Mouse (Mus musculus) lung, postnatal 25 days (tissue): ENCODE results near the gene Slc22a18.
"Not testable (repeated sequence)": the region's sequence is repeated elsewhere in the genome, so short reads cannot be mapped to it uniquely, and the experiment has no call there.

Source experiments
- DNase-seq: peaks from one replicate; pipeline ENCODE4 v3.0.0; 2022; ENCODE audit warnings: low spot score

Gene Slc22a18

GRCm38 (mm10) chr7:143505411-143505810 lies 31.9 kb downstream of the Slc22a18 start:
- DNase-seq, result no peak

GRCm38 (mm10) chr7:143505823-143506222 lies 32.3 kb downstream of the Slc22a18 start:
- peak; percentile 76 for DNase-seq

GRCm38 (mm10) chr7:143506271-143506670 lies 32.7 kb downstream of the Slc22a18 start:
- no peak for DNase-seq

- peak; percentile 54 for DNase-seq
Observed at GRCm38 (mm10) chr7:143506675-143507074, 33.1 kb downstream of the Slc22a18 start.

- DNase-seq, result no peak
Observed at GRCm38 (mm10) chr7:143509566-143509965, 36.0 kb downstream of the Slc22a18 start.

- no peak for DNase-seq
Observed at GRCm38 (mm10) chr7:143510593-143511334, 37.2 kb downstream of the Slc22a18 start.

DNA sequence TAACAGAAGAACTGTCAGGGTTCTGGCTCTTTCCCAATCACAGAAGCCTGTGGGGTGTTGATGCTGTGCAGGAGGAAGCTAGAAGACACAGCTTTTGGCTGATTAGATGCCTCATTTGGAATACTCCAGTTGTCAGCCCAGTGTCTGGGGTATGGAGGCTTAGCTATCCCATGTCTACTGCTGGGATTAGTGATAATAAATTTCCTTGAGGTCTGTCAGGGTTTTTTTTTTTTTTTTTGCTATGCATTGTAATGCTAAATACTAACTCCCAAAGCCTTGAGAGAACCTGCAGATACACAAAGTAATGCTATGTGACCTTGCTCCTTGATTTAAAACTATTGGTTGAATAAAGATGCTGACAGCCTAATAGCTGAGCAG lies 37.8 kb downstream of the Slc22a18 start:
- DNase-seq, result no peak

DNA sequence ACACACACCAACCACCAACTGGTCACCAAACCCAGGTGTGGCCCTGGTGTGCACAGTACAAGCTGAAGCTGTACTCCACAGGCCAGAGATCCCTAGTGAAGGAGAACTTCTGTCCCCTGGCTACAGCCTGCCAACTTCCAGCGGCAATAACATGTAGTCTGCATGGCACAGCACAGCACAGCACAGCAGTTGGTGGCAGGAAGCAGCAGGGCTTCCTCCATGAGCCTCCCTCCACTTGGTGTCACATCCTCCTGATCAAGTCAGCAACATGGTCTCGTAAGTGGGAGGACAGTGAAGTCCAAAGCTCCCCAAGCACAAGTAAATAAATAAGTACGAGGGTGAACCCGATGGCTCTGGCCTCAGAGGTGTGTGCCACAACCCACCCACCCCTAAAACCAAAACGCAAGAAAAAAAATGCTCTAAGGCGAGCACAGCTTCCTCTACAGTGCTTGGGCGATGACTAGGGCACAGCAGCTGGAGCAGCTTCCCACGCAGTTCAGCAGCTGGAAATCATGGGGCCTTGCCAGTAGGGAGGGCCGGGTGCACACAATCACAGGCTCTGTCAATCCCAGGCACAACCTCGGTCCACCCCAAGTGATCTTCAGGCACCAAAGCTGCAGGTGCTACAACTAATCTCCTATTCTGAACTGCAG lies 40.4 kb downstream of the Slc22a18 start:
- peak; percentile 29 for DNase-seq

DNA sequence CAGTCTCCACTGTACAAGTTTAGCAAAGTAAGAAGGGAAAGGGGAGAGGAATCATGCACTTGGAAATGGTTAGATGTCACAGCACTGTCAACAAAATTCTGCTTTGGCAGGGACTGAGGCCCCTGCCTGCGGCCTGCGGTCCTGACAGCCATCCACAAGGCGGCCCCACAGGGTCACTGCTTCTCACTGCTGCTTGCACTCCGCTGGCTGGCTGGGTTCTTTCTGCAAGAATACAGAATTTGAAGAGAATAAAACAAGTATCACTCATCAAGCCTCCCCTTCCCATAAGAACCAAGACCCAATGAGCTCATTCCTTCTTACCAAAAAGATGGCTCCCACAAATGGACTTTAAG lies 40.9 kb downstream of the Slc22a18 start:
- DNase-seq, result no peak

GRCm38 (mm10) chr7:143519333-143519732 lies 45.8 kb downstream of the Slc22a18 start:
- no peak for DNase-seq

GRCm38 (mm10) chr7:143532410-143532809 lies 58.9 kb downstream of the Slc22a18 start:
- DNase-seq, result no peak

DNA sequence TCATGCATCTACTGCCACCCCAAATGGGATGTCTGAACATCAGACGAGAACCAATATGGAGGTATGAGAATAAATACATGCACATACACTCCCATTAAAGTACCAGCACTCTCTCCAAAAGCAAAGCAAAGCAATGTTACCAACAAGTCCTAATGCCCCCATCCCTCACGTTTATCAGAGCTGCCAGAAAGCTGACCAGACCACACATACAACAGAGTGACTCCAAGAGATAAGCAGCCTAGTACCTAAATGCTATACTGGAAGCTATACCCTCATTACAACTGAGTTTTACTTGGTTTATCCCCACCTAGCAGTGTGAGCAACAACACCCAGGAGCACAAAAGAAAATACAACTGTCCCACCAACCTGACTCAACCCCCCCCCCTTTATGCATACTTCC lies 59.7 kb downstream of the Slc22a18 start:
- no peak for DNase-seq

DNA sequence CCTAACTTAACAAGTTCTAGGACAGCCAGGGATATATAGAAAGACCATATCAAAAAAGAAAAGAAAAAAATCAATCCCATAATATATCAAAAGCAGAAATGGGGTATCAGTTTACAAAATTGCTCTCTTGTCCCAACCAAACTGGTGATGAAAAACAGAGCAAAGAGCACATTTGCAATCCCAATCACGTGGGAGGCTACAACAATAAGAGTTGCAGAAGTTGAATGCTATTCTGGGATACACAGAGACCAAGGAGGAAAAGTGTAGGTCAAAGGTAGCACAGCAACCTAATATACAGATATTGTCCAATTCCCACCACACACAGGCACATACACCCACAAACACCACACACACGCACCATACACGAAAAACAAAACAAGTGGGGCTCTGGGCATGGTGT lies 62.7 kb downstream of the Slc22a18 start:
- no peak for DNase-seq

- not testable (repeated sequence) for DNase-seq
Observed at GRCm38 (mm10) chr7:143538229-143538628, 64.7 kb downstream of the Slc22a18 start.

DNA sequence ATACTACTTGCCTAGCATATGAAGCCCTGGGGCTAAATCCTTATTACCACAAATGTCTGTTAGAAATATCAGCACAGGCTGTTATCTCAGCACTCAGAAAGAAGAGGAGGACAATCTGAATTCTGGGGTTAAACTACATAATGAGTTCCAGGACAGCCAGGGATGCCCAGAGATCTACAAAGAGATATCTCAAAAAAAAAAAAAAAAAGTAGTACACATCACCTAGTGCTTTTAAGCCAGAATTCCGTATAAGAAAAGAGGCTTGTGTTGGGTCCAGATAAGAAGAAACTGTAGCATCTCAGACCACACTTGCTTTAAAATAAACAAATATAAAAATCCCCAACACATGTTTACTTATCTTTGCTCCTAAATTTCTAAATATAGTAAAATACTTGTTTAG lies 65.1 kb downstream of the Slc22a18 start:
- no peak for DNase-seq

DNA sequence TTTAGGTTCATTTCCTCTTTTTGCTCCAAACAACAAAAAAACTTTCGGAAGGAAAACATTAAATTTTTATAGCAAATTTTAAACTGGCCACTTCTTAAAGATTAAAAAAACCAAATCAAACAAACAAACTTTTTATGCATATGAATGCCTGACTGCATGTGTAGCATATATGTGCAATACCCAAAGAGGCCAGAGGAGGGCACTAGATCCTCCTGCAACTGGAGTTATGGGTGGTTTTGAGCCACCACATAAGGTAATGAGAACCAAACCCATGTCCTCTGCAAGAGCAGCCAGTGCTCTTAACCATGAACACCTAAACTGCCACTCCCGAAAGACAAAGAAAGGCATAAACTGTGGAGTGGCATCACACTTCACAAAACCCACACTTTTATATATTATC lies 70.8 kb downstream of the Slc22a18 start:
- DNase-seq, result no peak

GRCm38 (mm10) chr7:143546554-143546953 lies 73.0 kb downstream of the Slc22a18 start:
- peak; percentile 16 for DNase-seq

GRCm38 (mm10) chr7:143548231-143548961 lies 74.9 kb downstream of the Slc22a18 start:
- DNase-seq, result peak; percentile 56
